12 mouse cellular contexts compared by ENCODE assay signal in the genomic region with DNA sequence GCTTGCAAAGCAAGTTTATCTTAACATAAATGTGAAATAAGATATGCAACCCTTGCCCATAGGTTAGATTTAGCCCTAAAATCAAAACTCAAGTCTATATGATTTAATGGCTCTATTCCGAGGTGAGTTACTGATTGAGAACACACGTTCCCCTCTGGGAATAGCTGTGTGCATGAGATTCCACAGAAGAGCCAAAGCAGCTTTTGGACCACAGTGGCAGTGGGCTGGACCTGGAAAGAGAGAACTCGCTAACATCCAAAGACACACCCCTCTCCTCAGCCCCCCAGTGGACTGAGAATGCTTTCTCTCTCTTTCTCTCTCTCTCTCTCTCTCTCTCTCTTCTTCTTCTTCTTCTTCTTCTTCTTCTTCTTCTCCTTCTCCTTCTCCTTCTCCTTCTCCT. TPM values are rescaled to one million over a fixed set of nuclear protein-coding genes. Genes with fewer than 3 reads are reported as not detected.
DNase-seq lines count a peak whose midpoint lies in the region; ATAC-seq and TF ChIP-seq lines count a peak whose summit lies in the region.
"Had no signal": no experiment of that assay in that cellular context is flagged by ENCODE, and none has a peak within 500 bp of the region (broad histone marks: within the 10 kb centered on the region; RNA-seq: fewer than 3 reads in every experiment).

No protein-coding gene starts in this region.

- H3K27me3 ChIP-seq in lung, embryonic 14.5 days (ENCODE audit: insufficient read depth, low read length): no peaks in the 10 kb centered on the region
- H3K27me3 ChIP-seq in embryonic facial prominence, embryonic 15.5 days: no peaks in the 10 kb centered on the region
- H3K27me3 ChIP-seq in heart, embryonic 16.5 days (ENCODE audit: control insufficient read depth, insufficient read depth, low read length): no peaks in the 10 kb centered on the region
- 0 out of 2 replicates have a peak, but pooled peaks cover 3% of the 10 kb centered on the region for H3K27me3 ChIP-seq in liver, embryonic 12.5 days (replicated peaks)

- no peak for ATAC-seq in lung, embryonic 14.5 days (ENCODE audit: insufficient read depth)
- no peak; the same call in 1 of the 2 replicates for ATAC-seq in embryonic facial prominence, embryonic 15.5 days (ENCODE audit: insufficient number of reproducible peaks, low FRiP score, low TSS enrichment, low read depth)
- ATAC-seq in heart, embryonic 16.5 days (replicated peaks; ENCODE audit: extremely low read depth, insufficient read depth, low FRiP score): no peak
- ATAC-seq in liver, embryonic 12.5 days: no peak

- no peaks in the 10 kb centered on the region for H3K36me3 ChIP-seq in lung, embryonic 14.5 days (ENCODE audit: insufficient read depth)
- H3K36me3 ChIP-seq in embryonic facial prominence, embryonic 15.5 days: no peaks in the 10 kb centered on the region
- H3K36me3 ChIP-seq in heart, embryonic 16.5 days (ENCODE audit: control insufficient read depth, insufficient read depth): no peaks in the 10 kb centered on the region
- H3K36me3 ChIP-seq in liver, embryonic 12.5 days: no peaks in the 10 kb centered on the region

- H3K4me1 ChIP-seq in lung, embryonic 14.5 days (ENCODE audit: insufficient read depth): 0 out of 2 replicates have a peak, but pooled peaks cover 8% of the 10 kb centered on the region
- peaks cover 33% of the 10 kb centered on the region for H3K4me1 ChIP-seq in embryonic facial prominence, embryonic 15.5 days
- H3K4me1 ChIP-seq in heart, embryonic 16.5 days (ENCODE audit: control insufficient read depth, insufficient read depth, low read length): peaks cover 5% of the 10 kb centered on the region; the same call in 1 of the 2 replicates
- no peaks in the 10 kb centered on the region for H3K4me1 ChIP-seq in liver, embryonic 12.5 days

- H3K9ac ChIP-seq in lung, embryonic 14.5 days: peak overlapping the region; percentile 47; the same call in 1 of the 2 replicates
- H3K9ac ChIP-seq in embryonic facial prominence, embryonic 15.5 days: peak overlapping the region; percentile 41
- H3K9ac ChIP-seq in heart, embryonic 16.5 days (ENCODE audit: low read length): no peak overlapping the region
- no peak overlapping the region for H3K9ac ChIP-seq in liver, embryonic 12.5 days

- H3K9me3 ChIP-seq in lung, embryonic 14.5 days (ENCODE audit: low read depth, low read length): no peaks in the 10 kb centered on the region
- no peaks in the 10 kb centered on the region for H3K9me3 ChIP-seq in embryonic facial prominence, embryonic 15.5 days (replicated peaks)
- no peaks in the 10 kb centered on the region for H3K9me3 ChIP-seq in heart, embryonic 16.5 days (replicated peaks; ENCODE audit: control insufficient read depth, low read length)
- no peaks in the 10 kb centered on the region for H3K9me3 ChIP-seq in liver, embryonic 12.5 days (replicated peaks)

- 36% methylated on average over 3 of the region's 3 CpGs for WGBS in lung, embryonic 14.5 days
- 30% methylated on average over 3 of the region's 3 CpGs for WGBS in embryonic facial prominence, embryonic 15.5 days
- WGBS in heart, embryonic 16.5 days: 53% methylated on average over 3 of the region's 3 CpGs
- WGBS in liver, embryonic 12.5 days (ENCODE audit: insufficient replicate concordance): 61% methylated on average over 3 of the region's 3 CpGs

- TF ChIP-seq CTCF in lung, embryonic 14.5 days (IDR thresholded peaks at IDR 0.05; ENCODE audit: low read depth): no peak

- H3K4me3 ChIP-seq in lung, embryonic 14.5 days (ENCODE audit: low read depth, low read length): peak overlapping the region; percentile 35
- peak overlapping the region; percentile 49 for H3K4me3 ChIP-seq in embryonic facial prominence, embryonic 15.5 days (replicated peaks)
- peak overlapping the region; percentile 44 for H3K4me3 ChIP-seq in heart, embryonic 16.5 days (ENCODE audit: low read length)
- H3K4me3 ChIP-seq in liver, embryonic 12.5 days: no peak overlapping the region

- peak overlapping the region; percentile 94; the same call in 1 of the 2 replicates for H3K27ac ChIP-seq in lung, embryonic 14.5 days (ENCODE audit: low read depth)
- peak overlapping the region; percentile 95 for H3K27ac ChIP-seq in embryonic facial prominence, embryonic 15.5 days (replicated peaks)
- H3K27ac ChIP-seq in heart, embryonic 16.5 days (ENCODE audit: low read length): peak overlapping the region; percentile 77; the same call in 1 of the 2 replicates
- H3K27ac ChIP-seq in liver, embryonic 12.5 days: no peak overlapping the region
- H3K27ac ChIP-seq: macrophage had no signal

- DNase-seq in lung, embryonic 14.5 days: peak; percentile 69
- no peak for DNase-seq in lung, postnatal 14 days
- DNase-seq in lung, postnatal 36 days: peak; percentile 29
- DNase-seq in cerebellum, adult 8-10 months: no peak
- no peak for DNase-seq in embryo, embryonic 10 days (ENCODE audit: low spot score)
- DNase-seq: adrenal gland, adult 8-10 months; cerebellum, postnatal 10 days; layer of hippocampus, adult 9-11 months had no signal

- H3K4me2 ChIP-seq in lung, embryonic 14.5 days: peak overlapping the region; percentile 57
- peak overlapping the region; percentile 45 for H3K4me2 ChIP-seq in embryonic facial prominence, embryonic 15.5 days (replicated peaks)
- H3K4me2 ChIP-seq in heart, embryonic 16.5 days (ENCODE audit: low read depth, low read length): peak overlapping the region; percentile 43
- no peak overlapping the region for H3K4me2 ChIP-seq in liver, embryonic 12.5 days

RNA-seq across cellular contexts. Expression of a gene that starts 1.5 kb away (rescaled TPM):
- 39.5 and 45.3 TPM in 2 replicates for polyA plus RNA-seq in lung, embryonic 14.5 days (2014; fragmentation: Nextera tagmentation; extraction: Ambion mirVana)
- 131 and 134 TPM in 2 replicates for polyA plus RNA-seq in embryonic facial prominence, embryonic 15.5 days (2015; fragmentation: Nextera tagmentation; extraction: Ambion mirVana)
- 24.0 and 26.9 TPM in 2 replicates for polyA plus RNA-seq in heart, embryonic 16.5 days (2015; fragmentation: Nextera tagmentation; extraction: Ambion mirVana)
- polyA plus RNA-seq in liver, embryonic 12.5 days (2016; fragmentation: Nextera tagmentation; extraction: Ambion mirVana): 1.6 and 2.2 TPM in 2 replicates
- polyA plus RNA-seq: macrophage had no signal

Comparison
In these comparisons a context has a peak if more than half of its experiments do, and no peak if none do; other contexts are left out.
1. DNase-seq: peak in lung, embryonic 14.5 days (single experiment) and lung, postnatal 36 days (single experiment); none in lung, postnatal 14 days (single experiment), cerebellum, adult 8-10 months (single experiment) and embryo, embryonic 10 days (single experiment).
2. H3K9ac ChIP-seq: peak in lung, embryonic 14.5 days (single experiment) and embryonic facial prominence, embryonic 15.5 days (single experiment); none in heart, embryonic 16.5 days (single experiment) and liver, embryonic 12.5 days (single experiment).